In genomic region chr4:22103001-22103587, GRCm38 (mm10) we compare ENCODE assay signal across 16 mouse cellular contexts.
DNase-seq lines count a peak whose midpoint lies in the region; ATAC-seq lines count a peak whose summit lies in the region.
"Had no signal": no experiment of that assay in that cellular context is flagged by ENCODE, and none has a peak within 500 bp of the region (broad histone marks: within the 10 kb centered on the region; RNA-seq: fewer than 3 reads in every experiment).

No protein-coding gene starts in this region.

- H3K36me3 ChIP-seq in hindbrain, embryonic 11.5 days (ENCODE audit: control insufficient read depth, insufficient read depth, low read length) = no peaks in the 10 kb centered on the region
- H3K36me3 ChIP-seq in hindbrain, embryonic 10.5 days = no peaks in the 10 kb centered on the region
- no peaks in the 10 kb centered on the region for H3K36me3 ChIP-seq in forebrain, embryonic 13.5 days (ENCODE audit: poor library complexity, severe bottlenecking)
- no peaks in the 10 kb centered on the region for H3K36me3 ChIP-seq in hindbrain, embryonic 13.5 days
- no peaks in the 10 kb centered on the region for H3K36me3 ChIP-seq in midbrain, embryonic 16.5 days (ENCODE audit: control insufficient read depth, insufficient read depth, low read length)
- no peaks in the 10 kb centered on the region for H3K36me3 ChIP-seq in kidney, embryonic 14.5 days (ENCODE audit: control insufficient read depth, insufficient read depth, low read length)
- H3K36me3 ChIP-seq: heart, embryonic 15.5 days; limb, embryonic 15.5 days had no signal

- H3K4me2 ChIP-seq in hindbrain, embryonic 11.5 days (replicated peaks; ENCODE audit: low read depth, low read length) = no peak overlapping the region
- H3K4me2 ChIP-seq in forebrain, embryonic 13.5 days = no peak overlapping the region
- no peak overlapping the region for H3K4me2 ChIP-seq in hindbrain, embryonic 13.5 days
- no peak overlapping the region for H3K4me2 ChIP-seq in midbrain, embryonic 16.5 days (ENCODE audit: low read length)
- H3K4me2 ChIP-seq in kidney, embryonic 14.5 days (replicated peaks; ENCODE audit: low read depth, low read length) = no peak overlapping the region
- H3K4me2 ChIP-seq: heart, embryonic 15.5 days; limb, embryonic 15.5 days had no signal

- H3K27me3 ChIP-seq in hindbrain, embryonic 11.5 days (ENCODE audit: control insufficient read depth, insufficient read depth, low read length) = no peaks in the 10 kb centered on the region
- H3K27me3 ChIP-seq in hindbrain, embryonic 10.5 days (ENCODE audit: insufficient read depth, poor library complexity, severe bottlenecking) = no peaks in the 10 kb centered on the region
- no peaks in the 10 kb centered on the region for H3K27me3 ChIP-seq in forebrain, embryonic 13.5 days
- no peaks in the 10 kb centered on the region for H3K27me3 ChIP-seq in hindbrain, embryonic 13.5 days
- H3K27me3 ChIP-seq in midbrain, embryonic 16.5 days (ENCODE audit: control insufficient read depth, insufficient read depth, low read depth, low read length) = no peaks in the 10 kb centered on the region
- no peaks in the 10 kb centered on the region for H3K27me3 ChIP-seq in kidney, embryonic 14.5 days (ENCODE audit: control insufficient read depth, insufficient read depth, low read length)
- H3K27me3 ChIP-seq: heart, embryonic 15.5 days; limb, embryonic 15.5 days had no signal

- ATAC-seq in hindbrain, embryonic 11.5 days (ENCODE audit: low FRiP score) = peak; percentile 61; the same call in 1 of the 2 replicates
- ATAC-seq in forebrain, embryonic 13.5 days = peak; percentile 85
- ATAC-seq in hindbrain, embryonic 13.5 days (ENCODE audit: low FRiP score) = peak; percentile 82
- ATAC-seq in midbrain, embryonic 16.5 days = peak; percentile 75
- no peak for ATAC-seq in kidney, embryonic 14.5 days (ENCODE audit: low FRiP score, low TSS enrichment)
- ATAC-seq: inflammation-experienced regulatory T-cells, adult 6 months; liver, postnatal 0 days had no signal

- intact Hi-C loops in heart, postnatal 36 days (cut with DNase I) = no loop called here

- H3K4me3 ChIP-seq in hindbrain, embryonic 11.5 days (ENCODE audit: low read depth, low read length) = no peak overlapping the region
- H3K4me3 ChIP-seq in hindbrain, embryonic 10.5 days = no peak overlapping the region
- H3K4me3 ChIP-seq in forebrain, embryonic 13.5 days = no peak overlapping the region
- no peak overlapping the region for H3K4me3 ChIP-seq in hindbrain, embryonic 13.5 days
- H3K4me3 ChIP-seq in midbrain, embryonic 16.5 days (ENCODE audit: low read depth, low read length) = no peak overlapping the region
- H3K4me3 ChIP-seq in kidney, embryonic 14.5 days (ENCODE audit: low read length) = no peak overlapping the region
- H3K4me3 ChIP-seq: heart, embryonic 15.5 days; limb, embryonic 15.5 days had no signal

- no peaks in the 10 kb centered on the region for H3K9me3 ChIP-seq in hindbrain, embryonic 11.5 days (ENCODE audit: control insufficient read depth, low read length)
- no peaks in the 10 kb centered on the region for H3K9me3 ChIP-seq in hindbrain, embryonic 10.5 days
- no peaks in the 10 kb centered on the region for H3K9me3 ChIP-seq in forebrain, embryonic 13.5 days (replicated peaks)
- H3K9me3 ChIP-seq in hindbrain, embryonic 13.5 days = no peaks in the 10 kb centered on the region
- H3K9me3 ChIP-seq in midbrain, embryonic 16.5 days (replicated peaks; ENCODE audit: control insufficient read depth, low read length, poor library complexity, severe bottlenecking) = no peaks in the 10 kb centered on the region
- H3K9me3 ChIP-seq in kidney, embryonic 14.5 days (ENCODE audit: control insufficient read depth, low read length) = no peaks in the 10 kb centered on the region
- H3K9me3 ChIP-seq: heart, embryonic 15.5 days; limb, embryonic 15.5 days had no signal

- H3K4me1 ChIP-seq in hindbrain, embryonic 11.5 days (replicated peaks; ENCODE audit: control insufficient read depth, insufficient read depth, low read length) = no peaks in the 10 kb centered on the region
- H3K4me1 ChIP-seq in hindbrain, embryonic 10.5 days (replicated peaks) = 0 out of 2 replicates have a peak, but pooled peaks cover 4% of the 10 kb centered on the region
- H3K4me1 ChIP-seq in forebrain, embryonic 13.5 days = peaks cover 13% of the 10 kb centered on the region
- H3K4me1 ChIP-seq in hindbrain, embryonic 13.5 days (replicated peaks) = peaks cover 14% of the 10 kb centered on the region
- H3K4me1 ChIP-seq in midbrain, embryonic 16.5 days (ENCODE audit: control insufficient read depth, insufficient read depth, low read length) = peaks cover 10% of the 10 kb centered on the region; the same call in 1 of the 2 replicates
- H3K4me1 ChIP-seq in kidney, embryonic 14.5 days (ENCODE audit: control insufficient read depth, insufficient read depth, low read length) = no peaks in the 10 kb centered on the region
- H3K4me1 ChIP-seq: heart, embryonic 15.5 days; limb, embryonic 15.5 days had no signal

- no peak for DNase-seq in hindbrain, embryonic 11.5 days (ENCODE audit: low spot score)
- DNase-seq in hindbrain, embryonic 10.5 days (ENCODE audit: low spot score) = no peak
- DNase-seq in heart, postnatal 36 days = no peak
- DNase-seq: heart, adult 18-20 months; kidney, adult 9 months; liver, postnatal 0 days; right cerebral cortex, postnatal 14 days; thymus, postnatal 25 days had no signal

- H3K27ac ChIP-seq in hindbrain, embryonic 11.5 days (ENCODE audit: low read depth, low read length) = no peak overlapping the region
- H3K27ac ChIP-seq in hindbrain, embryonic 10.5 days = no peak overlapping the region; the same call in 1 of the 2 replicates
- H3K27ac ChIP-seq in forebrain, embryonic 13.5 days = peak overlapping the region; percentile 6; the same call in 1 of the 2 replicates
- peak overlapping the region; percentile 55; the same call in 1 of the 2 replicates for H3K27ac ChIP-seq in hindbrain, embryonic 13.5 days
- H3K27ac ChIP-seq in midbrain, embryonic 16.5 days (ENCODE audit: low read length) = peak overlapping the region; percentile 30
- H3K27ac ChIP-seq in kidney, embryonic 14.5 days (ENCODE audit: low read depth, low read length) = no peak overlapping the region
- H3K27ac ChIP-seq: heart, embryonic 15.5 days; limb, embryonic 15.5 days; stomach, postnatal 0 days had no signal

- no peak overlapping the region for H3K9ac ChIP-seq in hindbrain, embryonic 11.5 days (ENCODE audit: low read depth, low read length)
- no peak overlapping the region for H3K9ac ChIP-seq in forebrain, embryonic 13.5 days
- no peak overlapping the region for H3K9ac ChIP-seq in hindbrain, embryonic 13.5 days
- no peak overlapping the region for H3K9ac ChIP-seq in midbrain, embryonic 16.5 days (ENCODE audit: low read depth, low read length)
- no peak overlapping the region for H3K9ac ChIP-seq in kidney, embryonic 14.5 days (ENCODE audit: low read depth, low read length)
- H3K9ac ChIP-seq: heart, embryonic 15.5 days; limb, embryonic 15.5 days; liver, postnatal 0 days had no signal

- 74% methylated on average over 8 of the region's 8 CpGs for WGBS in hindbrain, embryonic 11.5 days
- 73% methylated on average over 8 of the region's 8 CpGs for WGBS in hindbrain, embryonic 10.5 days
- WGBS in forebrain, embryonic 13.5 days = 52% methylated on average over 8 of the region's 8 CpGs
- 63% methylated on average over 8 of the region's 8 CpGs for WGBS in hindbrain, embryonic 13.5 days
- WGBS in midbrain, embryonic 16.5 days = 41% methylated on average over 8 of the region's 8 CpGs
- WGBS in kidney, embryonic 14.5 days = 84% methylated on average over 8 of the region's 8 CpGs

Comparison
In these comparisons a context has a peak if more than half of its experiments do, and no peak if none do; other contexts are left out.
1. H3K27ac ChIP-seq: peak in forebrain, embryonic 13.5 days (single experiment), hindbrain, embryonic 13.5 days (single experiment) and midbrain, embryonic 16.5 days (single experiment); none in hindbrain, embryonic 11.5 days (single experiment), hindbrain, embryonic 10.5 days (single experiment) and kidney, embryonic 14.5 days (single experiment).